Mouse (Mus musculus) intestine, embryonic 14.5 days (tissue): ENCODE data around the gene Kat5. TPM values are rescaled to one million over a fixed set of nuclear protein-coding genes. Genes with fewer than 3 reads are reported as not detected.

Experiments used
- ATAC-seq: fragments of 200-750 bp; cut with Nextera tagmentation; replicated peaks from 2 replicates; pipeline ENCODE4 v1.8.0; 2017; ENCODE audit warnings: low read depth, moderate number of reproducible peaks, moderate TSS enrichment, moderate library complexity; ENCODE audit not compliant: low FRiP score, low TSS enrichment
- DNase-seq: peaks from one replicate; pipeline ENCODE4 v3.0.0-alpha.2; 2018; ENCODE audit warnings: low spot score
- H3K27ac ChIP-seq: fragments of 300-500 bp; sonication (generic); 2 replicates; pipeline ENCODE4 v1.5.1; 2014; ENCODE audit warnings: low read depth, mild to moderate bottlenecking, control low read depth
- H3K27me3 ChIP-seq: fragments of 300-500 bp; sonication (generic); replicated peaks from 2 replicates; pipeline ENCODE4 v1.6.1; 2014; ENCODE audit warnings: low read length, control low read depth; ENCODE audit not compliant: control insufficient read depth, insufficient read depth
- H3K36me3 ChIP-seq: fragments of 300-500 bp; sonication (generic); 2 replicates; pipeline ENCODE4 v1.6.1; 2014; ENCODE audit warnings: low read length, control low read depth; ENCODE audit not compliant: control insufficient read depth, insufficient read depth
- H3K4me1 ChIP-seq: fragments of 300-500 bp; sonication (generic); replicated peaks from 2 replicates; pipeline ENCODE4 v1.6.1; 2014; ENCODE audit warnings: low read length, control low read depth, mixed read lengths; ENCODE audit not compliant: control insufficient read depth, insufficient read depth
- H3K4me2 ChIP-seq: fragments of 300-500 bp; sonication (generic); 2 replicates; pipeline ENCODE4 v1.6.1; 2014; ENCODE audit warnings: low read length
- H3K4me3 ChIP-seq: fragments of 300-500 bp; sonication (generic); 2 replicates; pipeline ENCODE4 v1.5.1; 2014; ENCODE audit warnings: low read depth, low read length, control low read depth, mixed read lengths
- H3K9ac ChIP-seq: fragments of 300-500 bp; sonication (generic); 2 replicates; pipeline ENCODE4 v1.6.1; 2014; ENCODE audit warnings: mild to moderate bottlenecking, low read length
- H3K9me3 ChIP-seq: fragments of 300-500 bp; sonication (generic); 2 replicates; pipeline ENCODE4 v1.6.1; 2016; ENCODE audit warnings: low read length, control low read depth; ENCODE audit not compliant: control insufficient read depth
- WGBS: fragments of 180-500 bp; shearing (Covaris S2); extraction: QIAGEN DNeasy Blood & Tissue Kit; methylation state at CpG from one replicate; pipeline ENCODE4 v1.1.7; 2014; 5-methylcytosine and 5-hydroxymethylcytosine counted together
- polyA plus RNA-seq: library from polyadenylated mRNA; unstranded; fragments of >200 nt; fragmentation: Nextera tagmentation; extraction: Ambion mirVana; gene quantifications from 2 replicates; pipeline ENCODE4 v1.2.1, GENCODE M21; 2014

Kat5 gene
- polyA plus RNA-seq, 1 experiment from 2014 or later: 33.3 TPM

GRCm38 (mm10) chr19:5611973-5612372 is 1.9 kb upstream of the Kat5 start:
- WGBS: 91% methylated on average over 1 of the region's 1 CpGs
- peaks cover 20% of the 10 kb centered on the region for H3K36me3 ChIP-seq
- H3K27ac ChIP-seq: no peak overlapping the region
- no peak for ATAC-seq
- no peak for DNase-seq
- H3K4me3 ChIP-seq: no peak overlapping the region
- H3K4me1 ChIP-seq: peaks cover 13% of the 10 kb centered on the region
- H3K9me3 ChIP-seq: no peaks in the 10 kb centered on the region
- no peak overlapping the region for H3K9ac ChIP-seq
- no peaks in the 10 kb centered on the region for H3K27me3 ChIP-seq
- H3K4me2 ChIP-seq: no peak overlapping the region

- H3K36me3 ChIP-seq: peaks cover 48% of the 10 kb centered on the region
- H3K4me2 ChIP-seq: peak overlapping the region; percentile 68
- H3K9me3 ChIP-seq: no peaks in the 10 kb centered on the region
- peak overlapping the region; percentile 68 for H3K4me3 ChIP-seq
- DNase-seq (no peak), ATAC-seq (no peak)
- H3K27me3 ChIP-seq: no peaks in the 10 kb centered on the region
- 50% methylated on average over 10 of the region's 10 CpGs for WGBS
- H3K27ac ChIP-seq: peak overlapping the region; percentile 99; the same call in 1 of the 2 replicates
- H3K4me1 ChIP-seq: peaks cover 13% of the 10 kb centered on the region
- peak overlapping the region; percentile 85 for H3K9ac ChIP-seq
Measured at GRCm38 (mm10) chr19:5609171-5609546, 878 bp downstream of the Kat5 start.

GRCm38 (mm10) chr19:5608707-5609106 is 1.3 kb downstream of the Kat5 start:
- DNase-seq: no peak
- Histone ChIP-seq H3K4me3 (peak overlapping the region; percentile 68; the same call in 1 of the 2 replicates), H3K4me1 (peaks cover 13% of the 10 kb centered on the region), H3K4me2 (peak overlapping the region; percentile 68), H3K9ac (no peak overlapping the region), H3K9me3 (no peaks in the 10 kb centered on the region), H3K27ac (no peak overlapping the region), H3K27me3 (no peaks in the 10 kb centered on the region), H3K36me3 (peaks cover 52% of the 10 kb centered on the region)
- no peak for ATAC-seq
- WGBS: 93% methylated on average over 13 of the region's 13 CpGs

GRCm38 (mm10) chr19:5607705-5608410 is 2.2 kb downstream of the Kat5 start:
- Histone ChIP-seq H3K27me3 (no peaks in the 10 kb centered on the region), H3K9me3 (no peaks in the 10 kb centered on the region), H3K4me3 (no peak overlapping the region), H3K36me3 (peaks cover 59% of the 10 kb centered on the region), H3K27ac (no peak overlapping the region), H3K4me1 (peaks cover 19% of the 10 kb centered on the region), H3K4me2 (no peak overlapping the region), H3K9ac (no peak overlapping the region)
- 96% methylated on average over 26 of the region's 26 CpGs for WGBS
- no peak for DNase-seq
- no peak for ATAC-seq

GRCm38 (mm10) chr19:5606196-5606595 is 3.8 kb downstream of the Kat5 start:
- peaks cover 59% of the 10 kb centered on the region for H3K36me3 ChIP-seq
- DNase-seq (no peak), ATAC-seq (no peak)
- no peaks in the 10 kb centered on the region for H3K9me3 ChIP-seq
- H3K27ac ChIP-seq: no peak overlapping the region
- no peak overlapping the region for H3K4me2 ChIP-seq
- H3K4me1 ChIP-seq: peaks cover 25% of the 10 kb centered on the region
- no peak overlapping the region for H3K4me3 ChIP-seq
- WGBS: 84% methylated on average over 8 of the region's 8 CpGs
- H3K9ac ChIP-seq: no peak overlapping the region
- H3K27me3 ChIP-seq: no peaks in the 10 kb centered on the region

- Histone ChIP-seq H3K9ac (no peak overlapping the region), H3K4me3 (no peak overlapping the region), H3K4me2 (no peak overlapping the region), H3K27ac (no peak overlapping the region), H3K27me3 (no peaks in the 10 kb centered on the region), H3K9me3 (no peaks in the 10 kb centered on the region), H3K4me1 (peaks cover 20% of the 10 kb centered on the region), H3K36me3 (peaks cover 59% of the 10 kb centered on the region)
- DNase-seq: no peak
- WGBS: 94% methylated on average over 7 of the region's 7 CpGs
- ATAC-seq: no peak
Measured at GRCm38 (mm10) chr19:5605126-5605525, 4.9 kb downstream of the Kat5 start.

GRCm38 (mm10) chr19:5603664-5604063 is 6.4 kb downstream of the Kat5 start:
- Histone ChIP-seq H3K27ac (no peak overlapping the region), H3K4me1 (peaks cover 14% of the 10 kb centered on the region), H3K4me3 (no peak overlapping the region; the same call in 1 of the 2 replicates), H3K9ac (no peak overlapping the region), H3K9me3 (no peaks in the 10 kb centered on the region), H3K4me2 (no peak overlapping the region), H3K27me3 (no peaks in the 10 kb centered on the region), H3K36me3 (peaks cover 56% of the 10 kb centered on the region)
- ATAC-seq (no peak), DNase-seq (no peak)
- 92% methylated on average over 7 of the region's 7 CpGs for WGBS

GRCm38 (mm10) chr19:5601752-5602541 is 8.1 kb downstream of the Kat5 start, which contains the start of gene Rnaseh2c:
Rnaseh2c (plus strand) TSS chr19:5601873.
- ATAC-seq: peak; percentile 84
- H3K36me3 ChIP-seq: peaks cover 39% of the 10 kb centered on the region
- H3K27me3 ChIP-seq: no peaks in the 10 kb centered on the region
- H3K4me2 ChIP-seq: peak within 1 kb of the TSS; percentile 94
- under 1% methylated on average over 64 of the region's 64 CpGs for WGBS
- H3K27ac ChIP-seq: peak within 1 kb of the TSS; percentile 83
- no peaks in the 10 kb centered on the region for H3K9me3 ChIP-seq
- peaks cover 12% of the 10 kb centered on the region for H3K4me1 ChIP-seq
- H3K9ac ChIP-seq: peak within 1 kb of the TSS; percentile 88
- peak within 1 kb of the TSS; percentile 96 for H3K4me3 ChIP-seq
- DNase-seq: peak; percentile 84
